Mouse (Mus musculus) layer of hippocampus, postnatal 25 days (tissue): ENCODE data around the gene Nolc1. TPM values are rescaled to one million over a fixed set of nuclear protein-coding genes. Genes with fewer than 3 reads are reported as not detected.
"Not testable (repeated sequence)": the region's sequence is repeated elsewhere in the genome, so short reads cannot be mapped to it uniquely, and the experiment has no call there.

Experiments used
- DNase-seq, 2 experiments: peaks; one replicate each; pipeline ENCODE4 v3.0.0; 2022; ENCODE audit warnings: mixed read lengths in 2 of 2, low spot score in 1 of 2; ENCODE audit errors: extremely low spot score in 1 of 2
- total RNA-seq, 2 experiments: library from RNA; stranded (reverse); gene quantifications; 2 replicates each; pipeline ENCODE4 v1.2.3; 2021

The Nolc1 gene
- total RNA-seq, 2 experiments from 2014 or later = 44.7 to 48.4 TPM

- peak; percentile 31 to 77 for DNase-seq
Observed at GRCm38 (mm10) chr19:46086337-46086736, 10.7 kb downstream of the Nolc1 start.

- no peak for DNase-seq
Observed at GRCm38 (mm10) chr19:46087871-46088270, 12.2 kb downstream of the Nolc1 start.

GRCm38 (mm10) chr19:46091641-46092040 lies 16.0 kb downstream of the Nolc1 start:
- DNase-seq = no peak

- no peak for DNase-seq
Observed at GRCm38 (mm10) chr19:46094144-46094543, 18.5 kb downstream of the Nolc1 start.

GRCm38 (mm10) chr19:46095291-46095690 lies 19.6 kb downstream of the Nolc1 start:
- DNase-seq = no peak

- no peak for DNase-seq
Observed at GRCm38 (mm10) chr19:46096396-46096795, 20.7 kb downstream of the Nolc1 start.

GRCm38 (mm10) chr19:46099561-46099960 lies 23.9 kb downstream of the Nolc1 start:
- DNase-seq = no peak

- DNase-seq = no peak
Observed at GRCm38 (mm10) chr19:46103437-46104186, 27.9 kb downstream of the Nolc1 start.

GRCm38 (mm10) chr19:46104187-46104557 lies 28.5 kb downstream of the Nolc1 start:
- DNase-seq = no peak

- DNase-seq = no peak
Observed at GRCm38 (mm10) chr19:46110214-46110613, 34.6 kb downstream of the Nolc1 start.

- no peak for DNase-seq
Observed at GRCm38 (mm10) chr19:46110781-46111180, 35.1 kb downstream of the Nolc1 start.

GRCm38 (mm10) chr19:46114617-46115016 lies 39.0 kb downstream of the Nolc1 start:
- DNase-seq = no peak

- DNase-seq = no peak
Observed at GRCm38 (mm10) chr19:46119458-46119857, 43.8 kb downstream of the Nolc1 start.

- no peak for DNase-seq
Observed at GRCm38 (mm10) chr19:46120872-46121271, 45.2 kb downstream of the Nolc1 start.

GRCm38 (mm10) chr19:46123876-46124275 lies 48.2 kb downstream of the Nolc1 start:
- no peak for DNase-seq

- DNase-seq = no peak
Observed at GRCm38 (mm10) chr19:46124651-46125050, 49.0 kb downstream of the Nolc1 start.

GRCm38 (mm10) chr19:46126301-46126700 lies 50.6 kb downstream of the Nolc1 start:
- no peak for DNase-seq

- not testable (repeated sequence) for DNase-seq
Observed at GRCm38 (mm10) chr19:46129737-46130136, 54.1 kb downstream of the Nolc1 start.

- DNase-seq = no peak
Observed at GRCm38 (mm10) chr19:46131283-46131682, 55.6 kb downstream of the Nolc1 start.

- no peak for DNase-seq
Observed at GRCm38 (mm10) chr19:46131694-46132525, 56.2 kb downstream of the Nolc1 start, which contains the start of gene Elovl3. Elovl3 (plus strand) TSS chr19:46131897.

GRCm38 (mm10) chr19:46132577-46132976 lies 56.9 kb downstream of the Nolc1 start:
- no peak for DNase-seq
